Mouse (Mus musculus): ENCODE data around the gene Fgfr2.

DNA sequence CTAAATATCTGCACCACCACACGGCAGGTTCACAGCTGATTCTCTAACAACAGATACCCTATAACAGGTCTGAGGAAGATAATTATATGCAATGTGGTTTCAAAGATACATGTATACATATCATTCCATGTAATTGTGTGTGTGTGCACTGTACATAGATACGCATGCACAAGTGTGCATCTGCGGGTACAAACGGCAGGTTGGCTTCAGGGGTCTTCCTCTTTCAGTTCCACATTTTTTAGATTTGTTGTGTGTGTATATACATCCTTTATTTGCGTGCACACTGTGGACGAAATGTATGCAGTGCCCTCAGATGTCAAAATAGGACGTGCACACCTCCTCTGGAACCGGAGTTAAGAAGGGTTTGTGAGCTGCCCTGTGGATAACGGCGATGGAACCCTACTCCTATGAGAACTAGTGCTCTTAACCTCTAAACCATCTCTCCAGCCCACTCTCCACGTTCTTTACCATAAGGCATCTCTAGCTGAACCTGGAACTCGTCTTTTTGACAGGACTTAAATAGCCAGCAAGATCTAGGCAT, 2575.4 kb downstream of the Fgfr2 start:
- no peak for TF ChIP-seq CTCF (IDR thresholded peaks at IDR 0.05)
- no peak for TF ChIP-seq EP300 (IDR thresholded peaks at IDR 0.05)
